Mouse (Mus musculus) right cerebral cortex, postnatal 10 days (tissue): ENCODE results near the gene Efna5.

Experiments used
- DNase-seq, 2 experiments: peaks; one replicate each; pipeline ENCODE4 v3.0.0; 2021; ENCODE audit warnings: low spot score in 2 of 2

Gene Efna5

DNA sequence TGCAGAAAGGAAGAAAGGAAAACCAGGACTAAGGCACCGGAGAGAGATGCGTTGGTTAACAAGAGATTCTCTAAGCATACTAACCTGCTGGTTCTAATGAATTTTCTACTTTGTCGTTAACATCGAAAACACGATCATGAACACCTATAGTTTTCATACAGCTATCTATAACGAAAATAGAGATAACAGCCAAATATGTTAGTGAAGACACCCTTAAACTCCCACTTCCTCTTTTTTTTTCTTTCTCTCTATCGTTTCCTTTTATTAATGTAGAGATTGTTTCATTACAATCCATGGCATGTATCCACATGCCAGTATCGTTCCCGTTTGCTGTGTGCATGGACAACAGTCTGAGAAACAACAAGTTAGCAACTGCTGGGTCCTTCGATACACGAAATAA, 267.9 kb downstream of the Efna5 start:
- DNase-seq: no peak

DNA sequence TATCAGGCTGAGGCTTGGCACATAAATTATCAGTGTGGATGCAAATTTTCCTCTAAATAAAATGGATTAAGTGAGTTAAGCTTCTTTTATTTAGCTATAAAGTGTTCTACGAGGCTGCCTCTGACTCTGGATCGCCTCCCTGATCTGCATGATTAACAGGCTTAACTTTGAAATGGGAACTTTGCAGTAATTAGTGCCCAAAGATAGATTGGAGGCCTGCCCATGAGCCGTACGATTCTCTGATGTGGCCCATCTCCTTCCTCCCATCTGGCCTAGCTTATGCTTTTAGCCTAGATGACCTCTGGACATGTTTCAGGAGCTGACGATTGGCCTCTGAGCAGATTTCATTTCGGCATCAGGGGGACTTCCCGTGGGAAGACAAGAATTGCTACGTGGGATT, 273.0 kb downstream of the Efna5 start:
- no peak for DNase-seq

DNA sequence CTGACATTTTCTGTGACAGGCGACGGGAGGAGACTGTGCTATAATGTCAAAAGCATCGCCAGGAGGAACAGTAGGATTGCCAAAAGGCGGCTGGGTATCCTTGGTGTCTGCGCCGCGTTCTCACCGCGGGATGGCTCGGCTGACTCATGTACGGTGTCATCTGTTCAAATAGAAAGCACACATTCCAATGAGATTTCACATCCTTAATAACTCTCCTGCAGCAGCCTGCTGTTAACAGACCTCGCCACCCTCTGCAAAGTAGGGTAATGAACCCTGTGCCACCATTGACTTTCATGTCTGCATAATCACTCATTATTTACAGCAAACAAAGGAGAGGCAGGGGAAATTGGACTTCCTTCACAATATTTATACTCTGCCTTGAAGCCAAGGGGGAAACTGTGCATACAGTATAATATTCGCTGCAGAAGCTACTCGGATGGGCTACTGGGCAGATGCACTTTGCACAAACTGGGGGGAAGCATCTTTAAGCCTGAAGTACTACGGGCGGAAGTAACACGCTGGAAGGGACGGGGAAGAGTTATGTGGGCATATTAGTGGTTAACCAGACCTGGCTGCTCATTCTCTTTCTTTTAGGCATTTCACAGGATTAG, 273.7 kb downstream of the Efna5 start:
- peak; percentile 39 to 49 for DNase-seq

DNA sequence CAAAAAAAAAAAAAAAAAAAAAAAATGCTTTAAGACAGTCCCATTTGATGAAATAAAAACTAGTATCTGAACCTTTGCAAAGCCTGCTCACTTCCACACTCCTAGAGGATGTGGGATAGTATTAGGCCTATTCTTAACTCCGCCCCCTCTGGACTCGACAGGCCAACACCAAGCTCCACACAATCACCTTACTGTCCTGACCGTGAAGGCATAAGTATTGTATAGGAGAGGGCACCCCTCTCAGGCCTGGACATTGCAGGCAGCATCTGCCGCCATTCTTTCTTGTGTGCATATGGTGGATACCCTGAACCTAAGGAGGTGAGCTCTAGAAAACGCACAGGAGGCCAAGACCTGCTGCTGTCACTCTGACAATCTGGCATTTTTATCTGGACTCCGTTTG, 274.4 kb downstream of the Efna5 start:
- no peak for DNase-seq

DNA sequence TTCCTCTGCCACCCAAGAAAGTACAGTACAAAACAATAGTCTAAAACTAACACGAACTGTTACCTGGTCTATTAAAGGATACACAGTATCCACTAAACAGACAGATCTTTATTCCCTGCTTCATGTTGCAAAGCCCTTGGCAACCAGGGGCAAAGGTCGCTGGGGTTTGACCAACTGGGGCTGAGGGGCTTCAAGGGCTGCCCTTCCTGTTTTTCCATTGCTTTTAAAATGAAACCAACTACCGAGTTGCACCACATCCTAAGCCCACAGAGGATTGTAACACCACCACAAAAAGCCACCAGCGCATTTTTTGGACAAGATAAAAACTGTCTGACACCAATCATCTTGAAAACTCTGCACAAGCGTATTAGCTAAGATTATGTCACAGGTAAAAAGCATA, 276.8 kb downstream of the Efna5 start:
- no peak for DNase-seq

DNA sequence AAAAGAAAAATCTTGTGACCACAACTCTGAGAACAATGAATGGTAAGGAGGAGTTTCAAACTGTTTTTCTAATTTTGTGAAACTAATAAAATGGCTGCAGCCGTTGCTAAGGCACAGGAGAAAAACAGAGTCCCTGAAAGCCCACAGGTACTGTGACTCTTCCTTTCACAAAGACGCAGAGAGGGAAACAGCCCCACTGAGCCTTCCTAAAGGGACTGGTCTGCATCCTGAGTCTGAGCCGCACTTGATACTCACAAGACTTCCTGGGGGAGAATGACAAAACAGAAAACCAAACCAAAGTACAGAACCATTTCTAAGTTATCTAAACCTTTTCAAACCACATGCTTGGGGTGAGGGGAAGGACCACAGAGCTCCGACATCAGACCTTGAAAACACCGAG, 277.5 kb downstream of the Efna5 start:
- DNase-seq: no peak

DNA sequence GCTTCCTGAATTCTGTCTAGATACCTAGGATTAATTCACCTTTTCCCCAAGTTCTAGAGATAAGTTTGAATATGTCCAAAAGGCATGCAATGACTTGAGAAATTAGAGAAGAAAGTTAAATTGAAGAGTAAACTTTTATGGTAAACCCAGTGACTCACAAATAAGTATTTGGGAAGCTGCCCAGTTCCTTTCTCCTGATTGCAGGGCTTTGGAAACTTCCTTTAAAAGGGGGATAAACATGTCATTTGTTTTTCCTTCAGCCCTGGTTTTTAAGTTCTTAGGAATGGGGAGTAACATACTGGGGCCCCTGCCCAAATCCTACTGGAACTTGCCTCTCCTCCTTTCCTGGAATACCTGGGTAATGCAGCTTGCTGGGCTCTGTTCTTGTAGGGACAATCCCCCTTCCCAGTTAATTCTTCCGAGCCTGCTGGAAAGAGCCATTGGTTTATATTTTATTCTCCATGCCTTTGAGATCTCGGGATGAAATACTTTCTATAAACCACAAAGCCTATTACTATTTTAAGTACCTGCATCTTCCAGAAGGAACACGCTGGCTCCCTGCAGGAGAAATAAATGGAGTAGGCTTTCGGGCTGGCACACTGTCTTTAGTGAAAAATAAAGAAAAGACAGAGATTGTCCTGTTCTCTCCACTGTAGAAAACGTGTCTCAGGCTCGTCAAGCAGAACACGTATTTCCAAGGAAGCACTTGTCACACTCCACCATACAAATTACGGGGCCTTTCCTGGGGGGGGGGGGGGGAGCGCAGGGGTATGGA, 282.2 kb downstream of the Efna5 start:
- no peak for DNase-seq

DNA sequence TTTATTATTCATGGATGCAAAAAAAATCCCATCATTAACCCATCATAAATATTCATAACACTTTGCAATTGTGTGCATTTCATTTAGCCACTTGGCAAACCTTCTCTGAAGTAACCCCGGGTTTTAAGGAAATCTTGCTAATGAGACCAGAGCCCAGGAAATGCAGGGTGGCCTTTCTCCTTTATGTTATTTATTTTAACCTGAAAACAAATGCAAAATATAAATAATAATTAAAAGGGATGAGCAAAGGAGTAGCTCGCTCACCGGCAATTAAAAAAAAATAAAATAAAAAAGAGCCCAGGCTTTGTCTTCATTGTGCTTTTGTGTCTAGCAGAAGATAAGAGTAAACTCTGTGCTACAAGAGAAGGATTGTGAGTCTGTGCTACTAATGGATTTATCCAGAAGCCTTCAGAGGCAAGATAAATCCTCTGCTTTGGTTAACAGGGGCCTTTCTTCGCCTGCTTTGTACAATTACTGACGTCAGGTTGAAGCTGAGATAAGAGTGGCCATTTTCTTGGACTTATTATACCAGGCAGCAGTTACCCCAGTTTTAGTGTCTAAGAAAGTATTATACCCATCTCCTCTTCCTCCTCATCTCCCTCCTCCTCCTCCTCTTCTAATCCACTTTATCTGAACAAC, 288.6 kb downstream of the Efna5 start:
- DNase-seq: no peak

DNA sequence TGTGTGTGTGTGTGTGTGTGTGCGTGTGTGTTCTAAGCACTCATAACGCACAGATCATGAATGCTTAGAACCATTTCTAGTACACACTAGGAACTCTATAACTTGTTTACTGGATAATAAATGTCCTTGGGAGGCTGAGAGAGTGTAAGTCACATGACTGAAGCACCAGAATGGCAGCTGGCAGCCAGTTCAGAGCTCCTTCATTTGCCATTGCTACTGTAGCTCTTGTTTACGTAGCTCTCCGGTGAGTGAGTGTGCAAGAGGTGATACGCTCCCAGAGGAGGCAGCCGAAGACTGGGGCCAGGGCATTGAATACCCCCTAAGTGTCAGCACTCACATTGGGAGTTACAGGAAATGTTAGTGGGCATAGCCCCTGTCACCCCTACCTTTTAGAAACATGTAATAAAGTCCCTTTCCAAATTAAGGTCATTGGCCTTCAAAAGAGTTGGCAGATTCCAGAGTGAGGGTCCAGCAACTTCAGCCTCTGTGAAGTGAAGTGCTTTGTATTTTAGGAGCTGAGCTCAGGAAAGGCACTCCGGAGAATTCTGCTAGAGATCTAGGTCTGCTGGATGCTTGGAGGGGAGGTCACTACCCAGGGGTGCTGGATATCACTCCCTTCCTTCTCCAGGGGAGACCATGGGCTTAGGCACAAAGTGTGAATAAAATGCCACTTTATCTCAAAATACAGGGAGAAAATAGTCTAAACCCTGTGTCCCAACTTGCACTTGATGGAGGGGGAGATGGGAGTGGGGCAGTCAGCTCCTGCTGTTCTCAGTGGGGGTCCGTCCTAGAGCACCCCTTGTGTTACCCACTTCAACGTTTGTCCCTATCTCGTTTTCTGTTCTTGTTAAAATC, 289.3 kb downstream of the Efna5 start:
- DNase-seq: no peak

DNA sequence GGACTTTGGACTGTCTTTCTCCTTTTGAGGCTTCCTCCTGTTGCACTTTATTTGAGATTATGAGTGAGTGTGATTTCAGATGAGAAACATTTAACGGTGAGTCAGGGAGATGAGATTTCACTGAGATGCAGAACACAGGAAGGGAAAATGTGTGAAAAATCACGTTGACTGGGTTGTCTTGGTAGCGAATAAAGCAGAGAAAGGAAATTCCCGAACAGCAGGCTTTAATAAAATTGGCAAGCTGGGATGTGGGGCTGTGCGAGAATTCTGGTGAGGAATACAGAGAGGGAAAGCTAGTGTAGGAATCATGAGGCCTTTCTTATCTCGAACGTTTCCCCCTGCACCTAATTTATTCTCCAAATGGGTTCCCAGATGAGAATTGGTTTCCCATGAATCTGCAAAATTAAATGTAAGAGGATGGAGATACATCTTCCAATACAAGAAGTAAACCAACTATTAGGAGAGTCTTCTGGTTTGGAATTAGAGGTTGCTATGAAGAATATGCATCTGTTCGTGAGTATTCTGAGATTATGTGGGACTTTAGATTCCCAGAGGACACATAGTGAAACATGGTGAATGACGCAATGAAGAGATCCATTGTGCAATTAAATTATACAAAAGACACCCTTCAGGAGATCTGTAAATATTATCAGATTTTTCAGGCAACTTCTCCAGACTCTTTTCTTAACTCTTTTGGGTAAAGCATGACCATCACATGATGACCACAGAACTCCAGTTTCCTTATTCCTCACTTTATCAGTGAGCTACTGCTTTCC, 290.2 kb downstream of the Efna5 start:
- DNase-seq: peak; percentile 33 to 40

DNA sequence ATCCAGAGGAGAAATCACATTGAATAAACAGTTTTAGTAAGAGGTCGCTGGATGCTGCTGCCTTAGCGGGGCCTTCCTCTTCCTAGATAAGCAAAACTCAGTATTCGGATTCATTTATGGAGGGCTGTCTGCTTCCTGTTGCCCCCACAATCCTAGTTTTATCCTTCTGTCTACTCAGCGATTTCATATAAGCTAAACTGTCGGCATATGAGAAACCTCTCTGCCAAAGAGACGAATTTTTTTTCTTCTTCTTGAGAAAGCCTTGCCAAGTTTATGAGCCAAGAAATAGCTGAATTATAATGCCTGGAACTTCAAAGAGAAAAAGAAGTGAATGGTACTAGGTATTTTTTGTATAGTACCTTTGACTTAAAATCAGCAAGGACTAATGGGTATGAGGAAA, 301.0 kb downstream of the Efna5 start:
- no peak for DNase-seq

DNA sequence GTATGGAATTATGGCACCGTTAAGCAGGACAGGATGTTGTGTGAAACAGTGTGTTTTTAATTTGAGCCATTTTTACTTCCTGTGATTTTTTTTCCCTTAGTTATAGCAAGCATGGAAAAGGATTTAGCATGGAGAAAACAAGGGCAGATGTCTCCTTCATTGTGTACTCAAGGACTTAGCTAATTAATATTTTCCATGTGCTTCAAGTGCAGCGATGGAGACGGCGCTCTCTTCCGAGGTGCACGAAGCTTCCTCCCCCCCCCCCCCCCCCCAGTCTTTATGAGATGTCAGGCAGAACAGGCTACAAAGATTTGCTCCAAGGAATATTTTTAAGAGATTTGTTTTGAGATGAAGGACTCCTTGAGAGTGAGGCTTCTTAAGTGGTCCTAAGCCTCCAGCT, 301.5 kb downstream of the Efna5 start:
- no peak for DNase-seq

DNA sequence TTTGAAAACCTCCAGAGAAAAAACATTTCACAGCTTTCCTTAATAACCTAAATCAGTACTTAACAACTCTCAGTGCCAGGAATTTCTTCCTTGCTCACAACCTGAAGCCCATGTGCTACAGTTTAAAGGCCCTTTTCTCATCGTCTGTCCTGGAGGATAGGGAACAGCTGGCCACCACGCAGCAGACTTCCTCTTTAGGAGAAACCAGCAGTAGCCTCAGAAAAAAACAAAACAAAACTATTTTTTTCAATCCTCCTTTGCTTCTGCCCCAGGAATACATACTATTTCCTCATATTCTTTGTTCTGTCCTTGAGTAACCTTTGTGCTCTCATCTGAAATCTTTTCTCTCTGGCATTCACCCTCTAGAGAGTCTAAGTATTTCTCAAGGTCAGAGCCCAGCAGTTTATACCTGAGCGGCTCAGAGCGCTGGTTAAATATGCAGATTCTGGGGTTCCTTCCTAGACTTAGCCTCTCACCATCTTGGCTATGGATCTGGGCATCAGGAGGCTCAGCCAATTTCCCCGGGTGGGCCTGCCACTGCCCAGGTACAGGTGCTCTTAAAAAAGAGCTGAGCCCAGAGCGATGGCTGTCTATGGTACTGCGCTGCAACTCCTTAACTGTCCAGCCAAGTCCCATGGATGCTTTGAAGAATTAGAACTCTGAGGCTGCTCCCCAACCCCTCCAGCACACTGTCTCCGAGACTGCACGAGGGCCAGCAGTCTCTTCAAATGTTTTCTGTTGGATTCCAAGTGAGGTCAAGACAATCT, 306.4 kb downstream of the Efna5 start:
- no peak for DNase-seq

DNA sequence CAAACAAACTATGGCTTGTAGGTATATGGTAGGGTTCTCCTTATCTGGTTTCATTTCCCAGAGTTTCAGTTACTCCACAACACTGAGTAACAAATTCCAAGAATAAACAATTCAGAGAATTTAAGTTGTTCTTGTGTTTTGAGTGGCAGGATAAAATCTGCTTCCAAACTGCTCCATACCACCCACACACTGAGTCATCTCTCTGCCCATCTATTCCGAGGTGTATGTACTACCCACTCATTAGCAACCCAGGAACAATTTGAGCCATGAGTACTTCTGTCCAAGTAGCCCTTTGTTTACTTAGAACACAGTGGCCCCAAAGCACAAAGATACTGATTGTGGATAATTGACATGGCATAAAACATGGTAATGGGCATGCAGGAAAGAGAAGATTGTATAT, 311.0 kb downstream of the Efna5 start:
- DNase-seq: no peak

DNA sequence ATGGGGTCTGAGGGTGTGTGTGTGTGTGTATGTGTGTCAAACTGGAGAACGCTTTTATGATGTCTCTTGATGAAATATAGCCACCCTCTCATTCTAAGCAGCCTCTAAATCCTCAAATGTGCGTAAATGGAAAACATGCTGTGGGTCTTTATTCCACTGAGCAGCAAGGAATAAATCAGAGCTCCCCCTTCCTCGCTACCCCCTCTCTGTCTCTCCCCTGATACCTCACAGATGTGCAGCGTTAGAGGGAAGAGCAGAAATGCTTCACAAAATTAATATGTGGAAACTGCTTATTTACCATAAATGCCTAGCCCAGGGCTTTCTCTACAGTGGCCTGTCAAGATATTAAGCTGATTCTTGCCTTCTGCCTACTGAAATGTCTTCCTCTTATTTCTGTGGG, 313.1 kb downstream of the Efna5 start:
- DNase-seq: no peak

DNA sequence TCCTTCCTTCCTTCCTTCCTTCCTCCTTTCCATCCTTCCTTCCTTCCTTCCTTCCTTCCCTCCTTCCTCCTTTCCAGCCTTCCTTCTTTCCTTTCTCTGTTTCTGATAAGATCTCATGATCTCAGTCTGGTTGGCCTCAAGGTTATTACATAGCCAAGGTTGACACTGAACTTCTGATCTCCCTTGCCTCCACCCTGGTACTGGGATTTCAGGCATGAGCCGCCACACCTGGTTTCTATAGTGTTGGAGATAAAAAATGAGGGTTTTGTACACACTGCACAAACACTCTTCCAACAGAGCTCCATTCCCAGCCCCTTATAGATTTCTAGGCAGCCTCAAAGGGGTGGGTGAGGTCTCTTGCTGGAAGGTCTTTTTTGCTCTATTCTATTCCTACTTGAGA, 315.5 kb downstream of the Efna5 start:
- no peak for DNase-seq

DNA sequence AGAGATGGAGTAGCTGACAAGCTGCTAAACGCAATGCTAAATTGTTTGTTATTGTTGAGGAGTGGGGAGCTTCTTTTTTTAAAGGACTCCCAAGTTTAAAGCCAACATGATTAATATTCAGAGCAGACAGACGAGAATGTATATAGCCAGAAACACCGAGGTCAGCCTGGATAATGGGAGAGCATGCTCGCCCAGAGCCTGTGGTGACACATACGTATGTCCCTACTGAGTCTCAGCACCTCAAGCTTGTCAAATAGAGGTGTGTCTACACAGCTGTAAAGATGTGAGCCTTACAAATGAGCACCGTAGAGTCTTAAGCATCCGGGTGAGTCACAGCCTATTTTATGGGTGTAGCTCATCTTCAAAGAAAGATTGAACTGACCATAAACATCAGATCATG, 318.7 kb downstream of the Efna5 start:
- DNase-seq: no peak

DNA sequence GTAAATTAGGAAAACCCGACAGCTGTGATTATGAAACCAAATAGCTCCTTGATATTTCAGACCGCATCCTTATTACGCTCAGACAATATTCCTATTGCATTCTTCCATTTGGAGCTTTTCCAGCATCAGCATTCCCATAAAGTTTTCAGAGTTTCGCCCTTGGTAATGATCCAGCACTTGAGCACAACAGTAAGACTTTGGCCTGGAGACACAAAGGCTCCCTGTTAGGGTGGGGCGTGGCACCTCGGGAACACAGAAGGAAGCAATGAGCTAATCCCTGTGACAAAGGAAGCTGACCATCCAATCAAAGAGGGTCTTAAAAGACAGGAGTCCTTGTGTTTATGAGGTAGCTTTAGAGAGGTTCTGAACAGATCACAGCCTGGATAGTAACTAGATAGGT, 323.9 kb downstream of the Efna5 start:
- no peak for DNase-seq
